Mouse (Mus musculus) neural tube, postnatal 0 days (tissue): Measurements from ENCODE around the gene Lrrk1. TPM values are rescaled to one million over a fixed set of nuclear protein-coding genes. Genes with fewer than 3 reads are reported as not detected.

ENCODE experiments used
- microRNA-seq: library from miRNA; unstranded; fragments of <30 nt; microRNA quantifications from one replicate; pipeline ENCODE4, GENCODE M21; 2016
- polyA plus RNA-seq: library from polyadenylated mRNA; unstranded; fragments of >200 nt; fragmentation: Nextera tagmentation; extraction: Ambion mirVana; gene quantifications from 2 replicates; pipeline ENCODE4 v1.2.1, GENCODE M21; 2015

Gene Lrrk1
- polyA plus RNA-seq = 4.4 and 4.5 TPM in 2 replicates

DNA sequence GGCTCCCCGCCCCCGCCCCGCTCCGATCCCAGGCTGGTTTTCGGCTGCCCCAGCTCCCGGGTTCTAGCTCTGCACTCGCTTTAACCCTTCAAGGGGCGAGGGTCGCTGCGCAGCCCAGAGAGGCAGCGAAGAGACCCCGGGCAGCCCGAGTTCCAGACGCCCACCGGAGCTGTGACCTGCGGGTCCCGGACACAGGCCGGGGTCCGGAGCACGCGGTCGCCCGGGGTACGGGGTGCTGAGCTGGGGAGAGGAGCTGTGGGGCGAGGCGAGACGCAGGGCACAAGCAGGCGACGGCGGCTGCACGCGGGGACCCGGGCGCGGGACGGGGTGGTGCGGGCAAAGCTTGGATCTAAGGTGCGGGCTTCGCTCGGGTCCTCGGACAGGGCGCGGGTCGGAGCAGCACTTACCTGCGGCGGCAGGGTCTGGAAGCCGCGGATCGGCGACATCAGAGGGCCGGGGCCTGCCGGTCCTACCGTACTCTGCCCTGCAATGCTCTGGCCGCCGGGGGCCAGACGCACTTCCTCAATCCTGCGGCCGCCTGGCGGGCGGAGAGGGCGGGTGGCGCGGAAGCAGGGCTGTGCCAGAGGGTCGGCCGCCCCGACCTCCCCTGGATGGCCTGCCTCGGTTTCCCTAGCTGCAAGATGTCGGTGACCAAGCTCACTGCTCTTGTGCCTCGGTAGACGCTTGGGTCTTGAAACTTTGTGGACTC lies at the start of gene Lrrk1:
Gene Lrrk1, minus strand, starts transcription at position 538 of the 709 bp plus-strand sequence.

DNA sequence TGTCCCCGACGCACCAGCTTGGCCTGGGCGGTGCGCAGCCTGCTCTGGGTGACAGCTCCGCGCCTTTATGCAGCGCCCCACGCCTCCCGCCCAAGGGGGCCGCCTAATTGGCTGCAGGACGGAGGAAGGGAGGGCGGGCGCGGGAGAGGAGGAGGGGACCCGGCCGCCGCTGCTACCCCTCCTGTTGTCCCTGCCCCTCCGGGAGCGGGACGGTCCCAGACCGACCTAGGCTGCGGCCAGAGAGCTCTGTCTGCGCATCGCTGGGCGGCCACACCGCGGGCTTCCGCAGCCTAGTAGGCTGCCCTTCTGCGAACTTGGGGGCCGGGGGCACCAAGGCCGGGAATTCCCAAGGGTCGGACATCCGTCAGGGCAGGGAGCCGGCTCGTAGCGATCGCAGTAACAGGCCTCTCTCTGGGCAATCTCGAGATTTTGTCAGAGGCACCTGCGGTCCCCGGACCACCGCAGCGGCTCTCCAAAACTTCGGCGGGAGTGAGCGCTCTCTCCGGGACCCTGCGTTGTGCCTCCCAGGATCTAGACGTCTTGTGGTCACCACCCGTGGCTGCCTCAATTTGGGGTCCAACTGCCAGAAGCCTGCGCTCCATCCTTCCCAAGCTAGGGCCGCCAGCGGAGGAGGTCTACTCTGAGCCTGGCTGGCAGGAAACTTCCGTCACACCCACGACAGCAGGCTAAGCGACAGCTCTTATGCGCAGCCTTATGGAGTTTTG lies 39.4 kb upstream of the Lrrk1 start, which contains the start of gene Aldh1a3:
Gene Aldh1a3, minus strand, starts transcription at position 81 of the 725 bp plus-strand sequence.

DNA sequence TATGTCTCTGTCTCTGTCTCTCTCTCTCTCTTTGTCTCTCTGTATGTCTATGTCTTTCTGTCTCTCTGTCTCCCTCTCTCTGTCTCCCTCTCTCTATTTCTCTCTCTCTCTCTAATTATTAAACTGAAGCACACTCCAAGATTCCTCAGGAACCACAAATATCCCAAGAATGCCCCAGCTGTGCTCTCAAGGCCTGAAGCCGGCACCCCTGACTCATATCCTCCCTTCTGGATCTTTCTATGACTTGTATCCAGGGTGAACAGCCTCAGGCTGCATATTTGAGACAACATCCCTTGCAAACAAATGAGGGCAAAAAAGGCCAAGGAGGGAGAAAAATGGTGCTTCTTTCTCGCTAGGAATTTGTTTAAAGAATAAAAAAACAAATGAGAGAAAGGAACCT lies 22.2 kb downstream of the Lrrk1 start, which contains the start of gene Gm10974:
Gene Gm10974, plus strand, starts transcription at position 2 of the 400 bp plus-strand sequence.

Small RNA genes within 50 kb of the gene (microRNA-seq; reads per million reads assigned to microRNA genes)
- not detected for gene Mir7057

Other genes starting within 250 kb of the Lrrk1 start
- not detected in 2 replicates for gene Gm10974, start 22.4 kb downstream of the Lrrk1 start, polyA plus RNA-seq
- 3.2 and 3.8 TPM in 2 replicates for gene Aldh1a3, start 39.2 kb upstream of the Lrrk1 start, polyA plus RNA-seq